Mouse (Mus musculus) neural tube, embryonic 11.5 days (tissue): Measurements from ENCODE around the gene Neurod2. TPM values are rescaled to one million over a fixed set of nuclear protein-coding genes. Genes with fewer than 3 reads are reported as not detected.
A peak's percentile ranks its signal among the peaks of the same experiment; 100 is the strongest.

ENCODE experiments used
- ATAC-seq: fragments of 200-750 bp; cut with Nextera tagmentation; 2 replicates; pipeline ENCODE4 v1.8.0; 2017; ENCODE audit warnings: moderate number of reproducible peaks, mild to moderate bottlenecking, moderate TSS enrichment, moderate library complexity; ENCODE audit not compliant: insufficient read depth, low FRiP score, low TSS enrichment
- DNase-seq: peaks from one replicate; pipeline ENCODE4 v3.0.0-alpha.2; 2015; ENCODE audit warnings: low spot score
- H3K27ac ChIP-seq: fragments of 300-500 bp; sonication (generic); 2 replicates; pipeline ENCODE4 v1.5.1; 2014; ENCODE audit warnings: low read depth, mild to moderate bottlenecking, low read length
- H3K27me3 ChIP-seq: fragments of 300-500 bp; sonication (generic); 2 replicates; pipeline ENCODE4 v1.6.1; 2014; ENCODE audit warnings: mild to moderate bottlenecking, low read length, mixed read lengths; ENCODE audit not compliant: control insufficient read depth, insufficient read depth
- H3K36me3 ChIP-seq: fragments of 300-500 bp; sonication (generic); 2 replicates; pipeline ENCODE4 v1.6.1; 2014; ENCODE audit warnings: mild to moderate bottlenecking, low read length, moderate library complexity, mixed read lengths; ENCODE audit not compliant: control insufficient read depth, insufficient read depth
- H3K4me1 ChIP-seq: fragments of 300-500 bp; sonication (generic); 2 replicates; pipeline ENCODE4 v1.6.1; 2014; ENCODE audit warnings: low read length, mixed read lengths; ENCODE audit not compliant: control insufficient read depth, insufficient read depth
- H3K4me2 ChIP-seq: fragments of 300-500 bp; sonication (generic); 2 replicates; pipeline ENCODE4 v1.6.1; 2014; ENCODE audit warnings: low read depth, mild to moderate bottlenecking, moderate library complexity
- H3K4me3 ChIP-seq: fragments of 300-500 bp; sonication (generic); 2 replicates; pipeline ENCODE4 v1.5.1; 2014; ENCODE audit warnings: low read depth, low read length
- H3K9ac ChIP-seq: fragments of 300-500 bp; sonication (generic); 2 replicates; pipeline ENCODE4 v1.6.1; 2014; ENCODE audit warnings: mild to moderate bottlenecking, low read length
- H3K9me3 ChIP-seq: fragments of 300-500 bp; sonication (generic); 2 replicates; pipeline ENCODE4 v1.6.1; 2016; ENCODE audit warnings: low read length; ENCODE audit not compliant: control insufficient read depth
- WGBS: fragments of 180-500 bp; shearing (Covaris S2); extraction: QIAGEN DNeasy Blood & Tissue Kit; methylation state at CpG from one replicate; pipeline ENCODE4 v1.1.7; 2014; 5-methylcytosine and 5-hydroxymethylcytosine counted together
- polyA plus RNA-seq: library from polyadenylated mRNA; unstranded; fragments of >200 nt; fragmentation: Nextera tagmentation; extraction: Ambion mirVana; gene quantifications from 2 replicates; pipeline ENCODE4 v1.2.1, GENCODE M21; 2014

Gene Neurod2
- polyA plus RNA-seq, 1 experiment from 2014 or later = 1.2 TPM

GRCm38 (mm10) chr11:98357396-98358160 lies 28.1 kb upstream of the Neurod2 start:
- DNase-seq = no peak
- no peaks in the 10 kb centered on the region for H3K36me3 ChIP-seq
- ATAC-seq = peak; percentile 2; the same call in 1 of the 2 replicates
- no peaks in the 10 kb centered on the region for H3K9me3 ChIP-seq
- H3K4me2 ChIP-seq = peak overlapping the region; percentile 66
- H3K27me3 ChIP-seq = peaks cover 12% of the 10 kb centered on the region; the same call in 1 of the 2 replicates
- H3K4me1 ChIP-seq = peaks cover 28% of the 10 kb centered on the region
- H3K9ac ChIP-seq = peak overlapping the region; percentile 44
- peak overlapping the region; percentile 52 for H3K4me3 ChIP-seq
- 12% methylated on average over 13 of the region's 13 CpGs for WGBS
- H3K27ac ChIP-seq = peak overlapping the region; percentile 54

DNA sequence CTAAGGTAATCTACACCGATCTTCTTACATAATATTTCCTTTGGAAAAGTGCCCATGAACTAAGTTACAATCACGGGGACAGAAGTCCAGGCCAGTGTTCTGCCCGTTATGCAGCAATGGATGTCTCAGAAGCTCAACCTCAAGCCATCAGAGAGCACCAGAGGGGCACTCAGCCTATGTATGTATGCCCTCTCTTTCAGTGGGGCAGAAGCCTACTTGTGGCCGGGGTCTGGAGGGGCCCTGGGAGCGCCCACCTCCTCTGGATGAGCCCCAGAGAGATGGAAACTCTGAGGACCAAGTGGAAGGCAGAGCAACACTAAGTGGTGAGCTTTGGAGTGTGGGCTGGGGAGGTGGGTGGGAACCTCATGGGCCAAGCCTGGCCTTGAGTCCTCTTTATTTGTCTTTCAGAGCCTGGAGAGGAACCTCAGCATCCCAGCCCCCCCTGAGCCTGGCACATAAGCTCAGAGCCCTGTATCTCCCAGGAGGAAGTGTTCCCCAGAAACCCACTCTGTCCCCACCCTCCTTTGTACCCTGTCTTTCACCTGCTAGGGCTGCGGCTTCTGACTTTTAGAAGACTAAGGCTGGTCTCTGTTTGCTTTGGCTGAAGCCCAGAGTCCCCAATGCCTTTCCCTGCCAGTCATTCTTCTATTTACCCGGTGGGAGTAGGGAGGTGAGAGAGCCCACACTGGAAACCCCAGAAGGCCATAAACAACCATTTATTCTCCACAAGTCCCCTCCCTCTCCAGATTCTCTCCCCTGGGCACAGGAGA lies 27.4 kb upstream of the Neurod2 start:
- Histone ChIP-seq H3K4me2 (no peak overlapping the region), H3K27ac (0 out of 2 replicates have a peak overlapping the region, but pooled peaks have one; percentile 8), H3K9ac (no peak overlapping the region), H3K36me3 (no peaks in the 10 kb centered on the region), H3K4me3 (no peak overlapping the region), H3K4me1 (peaks cover 28% of the 10 kb centered on the region), H3K27me3 (peaks cover 19% of the 10 kb centered on the region), H3K9me3 (no peaks in the 10 kb centered on the region)
- no peak for DNase-seq
- 75% methylated on average over 7 of the region's 7 CpGs for WGBS
- no peak for ATAC-seq

- WGBS = 13% methylated on average over 6 of the region's 6 CpGs
- H3K27me3 ChIP-seq = peaks cover 29% of the 10 kb centered on the region
- H3K4me3 ChIP-seq = no peak overlapping the region
These were observed 26.4 kb upstream of the Neurod2 start for GRCm38 (mm10) chr11:98355732-98356299.

DNA sequence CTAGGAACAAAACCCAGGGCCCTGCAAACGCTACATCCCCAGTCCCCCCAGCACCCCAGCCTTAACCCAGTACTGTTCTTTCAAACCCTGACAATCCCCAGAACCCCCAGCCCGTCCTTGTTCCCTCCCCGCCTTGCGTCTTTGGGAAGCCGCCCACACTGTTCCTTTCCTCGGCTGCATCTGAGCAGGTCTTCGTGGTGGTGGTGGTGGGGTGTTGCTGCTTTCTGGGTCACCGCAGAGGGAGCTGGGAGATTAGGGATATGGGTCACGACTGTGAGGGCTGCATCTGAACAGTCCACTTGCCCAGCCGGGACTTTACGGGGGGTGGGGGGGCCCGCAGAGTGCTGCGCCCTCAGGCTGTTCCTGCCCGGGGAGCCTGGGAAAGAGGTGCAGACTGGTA lies 25.0 kb upstream of the Neurod2 start:
- 62% methylated on average over 14 of the region's 14 CpGs for WGBS
- Histone ChIP-seq H3K36me3 (no peaks in the 10 kb centered on the region), H3K9me3 (no peaks in the 10 kb centered on the region), H3K27ac (no peak overlapping the region), H3K27me3 (peaks cover 43% of the 10 kb centered on the region), H3K4me1 (peaks cover 10% of the 10 kb centered on the region), H3K4me2 (no peak overlapping the region), H3K9ac (no peak overlapping the region), H3K4me3 (no peak overlapping the region)
- DNase-seq (no peak), ATAC-seq (no peak)

More at GRCm38 (mm10) chr11:98355732-98356299, 26.4 kb upstream of the Neurod2 start:
- no peaks in the 10 kb centered on the region for H3K9me3 ChIP-seq
- H3K36me3 ChIP-seq = no peaks in the 10 kb centered on the region
- H3K9ac ChIP-seq = no peak overlapping the region
- H3K4me2 ChIP-seq = no peak overlapping the region
- ATAC-seq (no peak), DNase-seq (peak; percentile 60)
- H3K27ac ChIP-seq = no peak overlapping the region
- peaks cover 21% of the 10 kb centered on the region for H3K4me1 ChIP-seq

GRCm38 (mm10) chr11:98353651-98354211 lies 24.3 kb upstream of the Neurod2 start:
- ATAC-seq = no peak
- Histone ChIP-seq H3K36me3 (no peaks in the 10 kb centered on the region), H3K9me3 (no peaks in the 10 kb centered on the region), H3K9ac (no peak overlapping the region), H3K4me2 (no peak overlapping the region), H3K27ac (no peak overlapping the region), H3K4me3 (no peak overlapping the region), H3K4me1 (peaks cover 3% of the 10 kb centered on the region), H3K27me3 (peaks cover 50% of the 10 kb centered on the region)
- 29% methylated on average over 8 of the region's 8 CpGs for WGBS
- no peak for DNase-seq

GRCm38 (mm10) chr11:98352272-98352990 lies 23.0 kb upstream of the Neurod2 start:
- Histone ChIP-seq H3K9me3 (no peaks in the 10 kb centered on the region), H3K27ac (no peak overlapping the region), H3K4me2 (no peak overlapping the region), H3K27me3 (peaks cover 62% of the 10 kb centered on the region), H3K36me3 (no peaks in the 10 kb centered on the region), H3K4me1 (peaks cover 3% of the 10 kb centered on the region), H3K4me3 (no peak overlapping the region), H3K9ac (no peak overlapping the region)
- DNase-seq (no peak), ATAC-seq (no peak)
- 73% methylated on average over 18 of the region's 18 CpGs for WGBS

DNA sequence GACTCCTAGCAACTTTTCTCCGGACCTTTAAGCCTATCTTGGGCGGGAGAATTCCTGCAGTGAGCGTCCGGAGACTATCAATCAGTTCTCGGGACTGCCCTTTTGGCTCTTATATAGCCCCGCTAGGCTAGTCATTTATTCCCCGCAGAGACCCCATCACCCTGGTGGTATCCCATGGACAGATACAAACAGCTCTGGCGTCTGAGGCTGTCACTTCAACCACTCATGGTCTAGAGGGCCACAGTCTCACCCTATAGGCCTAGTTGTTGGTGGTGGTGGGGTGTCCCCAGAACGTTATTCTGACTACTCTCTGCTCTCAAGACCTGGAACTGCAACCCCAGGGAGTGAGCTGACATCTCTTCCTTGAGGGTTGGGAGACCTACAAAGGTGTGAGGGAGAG lies 19.9 kb upstream of the Neurod2 start:
- ATAC-seq (no peak), DNase-seq (no peak)
- Histone ChIP-seq H3K4me2 (no peak overlapping the region), H3K9me3 (no peaks in the 10 kb centered on the region), H3K4me1 (peaks cover 3% of the 10 kb centered on the region; the same call in 1 of the 2 replicates), H3K27me3 (peaks cover 86% of the 10 kb centered on the region), H3K9ac (no peak overlapping the region), H3K36me3 (no peaks in the 10 kb centered on the region), H3K4me3 (peak overlapping the region; percentile 35; the same call in 1 of the 2 replicates), H3K27ac (no peak overlapping the region)
- WGBS = under 1% methylated on average over 9 of the region's 9 CpGs
